Mouse (Mus musculus) MN1 (cell line): ENCODE data around the gene Irx4.

Experiments used
- DNase-seq: peaks from one replicate; pipeline ENCODE4 v3.0.0-alpha.2; 2016; ENCODE audit warnings: low spot score

Irx4 gene

GRCm38 (mm10) chr13:73269891-73270290 is 9.6 kb downstream of the Irx4 start:
- DNase-seq = no peak

GRCm38 (mm10) chr13:73270451-73271081 is 10.3 kb downstream of the Irx4 start:
- no peak for DNase-seq

GRCm38 (mm10) chr13:73271336-73272242 is 11.3 kb downstream of the Irx4 start:
- no peak for DNase-seq

- DNase-seq = no peak
Measured at GRCm38 (mm10) chr13:73272794-73273282, 12.6 kb downstream of the Irx4 start.

GRCm38 (mm10) chr13:73273536-73273935 is 13.3 kb downstream of the Irx4 start:
- no peak for DNase-seq

- DNase-seq = no peak
Measured at GRCm38 (mm10) chr13:73277361-73277760, 17.1 kb downstream of the Irx4 start.

- no peak for DNase-seq
Measured at GRCm38 (mm10) chr13:73277797-73278196, 17.5 kb downstream of the Irx4 start.

GRCm38 (mm10) chr13:73279196-73279595 is 18.9 kb downstream of the Irx4 start:
- DNase-seq = no peak

- no peak for DNase-seq
Measured at GRCm38 (mm10) chr13:73282407-73282806, 22.1 kb downstream of the Irx4 start.

GRCm38 (mm10) chr13:73283534-73283933 is 23.3 kb downstream of the Irx4 start:
- no peak for DNase-seq

- DNase-seq = no peak
Measured at GRCm38 (mm10) chr13:73290206-73290605, 29.9 kb downstream of the Irx4 start.

GRCm38 (mm10) chr13:73291102-73291501 is 30.8 kb downstream of the Irx4 start:
- DNase-seq = no peak

- DNase-seq = no peak
Measured at GRCm38 (mm10) chr13:73298717-73299116, 38.4 kb downstream of the Irx4 start.

- DNase-seq = no peak
Measured at GRCm38 (mm10) chr13:73299322-73299721, 39.0 kb downstream of the Irx4 start.

GRCm38 (mm10) chr13:73304729-73305128 is 44.5 kb downstream of the Irx4 start:
- DNase-seq = no peak

- DNase-seq = peak; percentile 8
Measured at GRCm38 (mm10) chr13:73305398-73306084, 45.3 kb downstream of the Irx4 start.

GRCm38 (mm10) chr13:73306085-73306410 is 45.8 kb downstream of the Irx4 start:
- DNase-seq = no peak

GRCm38 (mm10) chr13:73306430-73306829 is 46.2 kb downstream of the Irx4 start:
- DNase-seq = no peak

GRCm38 (mm10) chr13:73310183-73310929 is 50.1 kb downstream of the Irx4 start:
- DNase-seq = peak; percentile 23
